Mouse (Mus musculus) layer of hippocampus, adult 18-20 months (tissue): ENCODE results near the gene Stx1b. TPM values are rescaled to one million over a fixed set of nuclear protein-coding genes. Genes with fewer than 3 reads are reported as not detected.
"Not testable (repeated sequence)": the region's sequence is repeated elsewhere in the genome, so short reads cannot be mapped to it uniquely, and the experiment has no call there.

Source experiments
- DNase-seq, 2 experiments: peaks; one replicate each; pipeline ENCODE4 v3.0.0; 2022; ENCODE audit warnings: low spot score in 2 of 2
- long read RNA-seq: library from polyadenylated mRNA; stranded (forward); transcript quantifications from one replicate; pipeline ENCODE4 v2.0.0, GENCODE M21; 2021
- total RNA-seq, 2 experiments: library from RNA; stranded (reverse); gene quantifications; 2 replicates each; pipeline ENCODE4 v1.2.3; 2021

Gene Stx1b
- 100 to 1,000 TPM; 335 to 338 TPM for total RNA-seq
- long read RNA-seq, full-length matches to known transcripts, result 81 of 214 reads
- long read RNA-seq, partial matches to known transcripts, result 13 of 214 reads
- long read RNA-seq, other reads (novel, unspliced or antisense), result 120 of 214 reads

DNA sequence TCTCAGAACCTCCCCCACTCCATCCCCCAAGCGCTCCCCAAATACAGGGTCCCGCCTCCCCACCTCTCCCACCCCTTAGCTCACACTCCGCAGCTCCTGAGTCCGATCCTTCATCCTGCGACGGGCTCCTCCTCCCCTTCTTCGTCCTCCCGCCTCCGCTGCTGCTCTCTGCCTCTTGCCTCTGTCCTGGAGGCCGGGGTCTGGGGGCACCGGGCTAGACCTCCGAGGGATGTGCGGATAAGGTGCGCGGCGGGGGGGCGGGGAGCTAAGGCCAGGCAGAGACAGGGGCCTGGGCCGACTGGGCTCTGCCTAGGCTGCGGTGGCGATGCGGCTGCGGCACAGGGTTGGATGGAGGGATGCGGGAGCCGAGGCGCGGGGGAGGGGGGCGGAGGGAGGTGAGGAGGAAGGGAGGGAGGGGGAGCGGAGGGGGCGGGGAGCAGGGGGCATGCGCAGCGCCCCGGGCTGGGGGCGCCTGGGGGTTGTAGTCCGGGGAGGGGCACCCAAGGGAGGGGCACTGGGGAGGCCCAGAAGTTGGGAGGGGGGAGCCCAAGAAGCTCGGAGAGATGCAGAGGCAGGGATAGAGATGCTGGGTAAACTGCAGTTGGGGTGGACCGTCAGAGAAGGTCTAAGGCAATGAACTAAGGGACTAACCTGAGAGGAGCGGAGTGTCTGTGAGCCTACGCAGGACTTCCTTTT, at the start of gene Stx1b, which contains the start of gene Stx4a:
Gene Stx1b, minus strand, starts transcription at position 374 of the 696 bp plus-strand sequence.
Gene Stx4a, plus strand, starts transcription at position 119 of the 696 bp plus-strand sequence.
- DNase-seq, result peak in 1 of 2 experiments; percentile 69

GRCm38 (mm10) chr7:127870136-127870821, 45.9 kb upstream of the Stx1b start:
- no peak for DNase-seq

GRCm38 (mm10) chr7:127869149-127869810, 44.9 kb upstream of the Stx1b start:
- DNase-seq, result no peak

DNA sequence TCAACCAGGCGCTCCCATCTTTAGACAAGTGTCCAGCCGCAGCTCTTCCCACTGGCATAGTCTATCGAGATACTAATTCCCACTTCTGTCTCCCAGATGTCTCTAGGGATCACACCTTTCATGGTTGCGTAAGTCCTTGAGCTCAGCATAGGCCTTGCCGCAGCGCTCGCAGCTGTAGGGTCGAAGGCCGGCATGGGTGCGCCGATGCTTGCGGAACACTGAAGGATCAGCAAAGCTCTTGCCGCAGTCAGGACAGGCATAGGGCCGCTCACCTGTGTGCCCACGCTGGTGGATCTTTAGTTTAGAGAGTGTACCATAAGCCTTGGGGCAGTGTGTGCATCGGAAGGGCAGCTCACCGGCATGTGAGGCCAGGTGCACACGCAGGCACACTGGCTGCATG, 43.3 kb upstream of the Stx1b start:
- DNase-seq, result no peak

DNA sequence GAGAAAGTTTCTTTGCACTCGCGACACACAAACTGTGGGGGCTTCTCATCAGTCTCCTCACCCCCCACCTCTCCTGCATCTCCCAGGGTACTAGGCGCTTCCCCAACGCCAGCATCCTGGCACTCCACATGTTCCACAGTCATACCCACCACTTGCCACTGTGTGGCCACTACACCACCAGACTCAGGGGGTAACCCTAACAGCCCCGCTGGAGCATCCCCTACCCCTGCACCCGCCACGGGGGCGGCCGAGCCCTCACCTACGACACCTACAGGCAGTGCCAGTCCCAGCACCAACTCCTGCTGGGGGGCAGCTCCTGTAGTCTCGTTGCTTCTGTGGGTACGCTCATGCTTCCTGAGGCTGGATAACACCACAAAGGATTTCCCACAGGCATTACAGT, 42.1 kb upstream of the Stx1b start:
- DNase-seq, result no peak

- no peak for DNase-seq
Measured at GRCm38 (mm10) chr7:127858258-127858657, 33.9 kb upstream of the Stx1b start.

DNA sequence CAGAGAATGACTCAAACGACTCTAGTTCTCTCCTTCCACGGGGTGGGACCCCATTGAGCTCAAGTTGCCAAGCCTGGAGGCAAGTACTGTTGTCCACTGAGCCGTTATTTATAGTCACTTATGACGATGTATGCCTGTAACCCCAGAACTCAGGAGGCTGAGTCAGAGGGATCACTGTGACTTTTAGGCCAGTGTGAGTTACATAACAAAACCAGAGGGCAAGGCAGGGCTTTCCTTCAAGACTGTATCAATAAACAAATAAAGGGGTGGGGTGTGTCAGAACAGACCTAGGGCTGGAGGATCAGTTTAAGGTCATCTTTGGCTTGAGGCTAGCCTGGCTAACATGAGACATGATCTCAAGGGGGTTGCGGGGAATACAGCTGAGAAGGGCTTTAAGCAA, 26.6 kb upstream of the Stx1b start:
- DNase-seq, result no peak

- DNase-seq, result no peak
Measured at GRCm38 (mm10) chr7:127849973-127850875, 25.9 kb upstream of the Stx1b start.

GRCm38 (mm10) chr7:127842001-127842718, 17.8 kb upstream of the Stx1b start:
- DNase-seq, result peak; percentile 73 to 83

- DNase-seq, result peak; percentile 94 to 97
Measured at GRCm38 (mm10) chr7:127841340-127842000, 17.1 kb upstream of the Stx1b start.

GRCm38 (mm10) chr7:127840886-127841285, 16.5 kb upstream of the Stx1b start:
- DNase-seq, result peak in 1 of 2 experiments; percentile 59

GRCm38 (mm10) chr7:127840031-127840430, 15.7 kb upstream of the Stx1b start:
- DNase-seq, result not testable (repeated sequence)

GRCm38 (mm10) chr7:127837878-127838277, 13.5 kb upstream of the Stx1b start:
- not testable (repeated sequence) for DNase-seq

DNA sequence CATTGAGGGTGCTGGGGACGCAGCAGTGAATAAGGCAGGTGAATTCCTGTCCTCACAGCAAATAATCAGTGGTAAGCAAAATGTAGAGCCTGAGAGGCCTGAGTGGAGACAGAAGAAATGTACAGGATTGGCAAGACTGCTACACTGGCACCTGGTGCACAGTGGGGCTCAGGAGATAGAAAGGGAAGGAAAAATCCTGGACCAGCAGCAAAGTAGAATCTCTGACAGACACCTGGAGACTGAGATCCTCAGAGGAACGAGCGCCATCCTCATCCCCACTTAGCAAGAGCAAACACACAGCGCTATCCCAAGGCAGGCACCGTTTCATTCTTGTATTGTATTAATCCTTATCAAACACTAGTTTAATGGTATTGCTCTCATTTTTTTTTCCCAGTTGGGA, 13.1 kb upstream of the Stx1b start:
- DNase-seq, result no peak

- no peak for DNase-seq
Measured at GRCm38 (mm10) chr7:127835550-127835949, 11.2 kb upstream of the Stx1b start.

DNA sequence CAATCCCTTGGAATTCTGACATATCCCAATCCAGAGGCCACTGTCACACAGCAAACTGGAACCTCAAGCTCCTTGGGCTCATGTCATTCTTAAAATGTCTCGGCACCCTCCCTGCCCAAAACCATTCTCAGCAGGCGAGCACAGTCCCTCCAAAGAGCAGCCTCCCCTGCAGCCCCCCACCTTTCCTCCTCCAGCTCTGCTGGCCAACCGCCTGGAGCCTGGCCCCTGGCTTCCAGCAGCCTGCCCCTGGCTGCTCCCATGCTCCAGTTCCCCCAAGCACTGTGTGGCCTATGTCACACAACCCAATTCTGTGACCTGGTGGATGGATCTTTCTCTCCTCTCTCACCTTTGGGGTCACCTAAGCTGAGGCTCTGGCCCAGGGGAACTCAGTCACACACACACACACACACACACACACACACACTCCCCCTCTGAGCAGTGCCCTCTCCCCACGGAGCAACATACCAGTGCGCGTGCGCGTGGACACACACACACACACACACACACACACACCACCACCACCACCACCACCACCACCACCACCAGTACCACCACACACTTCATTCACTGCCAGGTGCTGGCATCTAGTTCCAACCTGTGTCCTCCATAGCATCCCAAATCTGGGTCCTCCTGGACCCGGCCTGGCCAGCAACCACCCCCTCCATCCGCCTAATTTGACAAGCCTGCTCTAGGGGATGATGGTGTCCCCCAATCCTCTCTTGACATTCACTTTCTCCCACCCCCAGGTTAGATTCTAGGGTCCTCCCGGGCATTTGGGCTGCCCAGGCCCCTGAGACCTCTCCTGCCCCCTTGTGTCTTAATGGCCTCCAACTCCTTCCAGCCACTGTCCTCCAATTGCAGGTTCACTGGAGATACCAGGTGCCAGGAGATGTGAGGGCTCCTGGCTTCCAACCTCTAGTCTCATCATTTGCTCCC, 845 bp downstream of the Stx1b start:
- peak in 1 of 2 experiments; percentile 48 for DNase-seq

DNA sequence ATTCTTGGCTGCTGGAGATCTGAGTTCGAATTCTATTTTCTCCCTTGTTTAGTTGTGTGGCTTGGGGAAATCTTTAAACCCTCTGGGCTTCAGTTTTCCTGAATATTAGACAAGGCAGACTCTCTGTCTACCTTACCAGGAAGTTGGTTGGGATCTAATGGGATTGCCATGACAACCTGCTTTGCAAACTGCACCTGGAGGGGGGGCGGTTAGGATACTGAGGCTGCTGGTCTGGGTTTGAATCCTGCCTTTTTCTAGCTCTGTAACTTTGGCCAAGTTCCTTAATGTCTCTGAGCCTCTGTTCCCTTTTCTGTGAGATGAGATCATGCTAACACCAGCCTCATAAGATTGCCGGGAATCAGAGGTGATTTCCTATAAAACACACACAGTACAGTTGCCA, 1.9 kb downstream of the Stx1b start:
- DNase-seq, result no peak

GRCm38 (mm10) chr7:127820836-127821509, 3.4 kb downstream of the Stx1b start:
- DNase-seq, result no peak
